Mouse (Mus musculus): ENCODE results near the gene Atp6v0c. TPM values are rescaled to one million over a fixed set of nuclear protein-coding genes. Genes with fewer than 3 reads are reported as not detected.

Gene Atp6v0c
- 897 and 975 TPM in 2 replicates for polyA plus RNA-seq (2012; rRNA removed)

GRCm38 (mm10) chr17:24169317-24170065 is at the start of gene Atp6v0c:
Atp6v0c (minus strand) TSS chr17:24169702.

GRCm38 (mm10) chr17:24209043-24209915 is 39.8 kb upstream of the Atp6v0c start, which contains the start of gene Ntn3:
Ntn3 (minus strand) TSS chr17:24209531.

GRCm38 (mm10) chr17:24205284-24205888 is 35.9 kb upstream of the Atp6v0c start, which contains the start of gene Tbc1d24:
Tbc1d24 (minus strand) TSS chr17:24205562.

DNA sequence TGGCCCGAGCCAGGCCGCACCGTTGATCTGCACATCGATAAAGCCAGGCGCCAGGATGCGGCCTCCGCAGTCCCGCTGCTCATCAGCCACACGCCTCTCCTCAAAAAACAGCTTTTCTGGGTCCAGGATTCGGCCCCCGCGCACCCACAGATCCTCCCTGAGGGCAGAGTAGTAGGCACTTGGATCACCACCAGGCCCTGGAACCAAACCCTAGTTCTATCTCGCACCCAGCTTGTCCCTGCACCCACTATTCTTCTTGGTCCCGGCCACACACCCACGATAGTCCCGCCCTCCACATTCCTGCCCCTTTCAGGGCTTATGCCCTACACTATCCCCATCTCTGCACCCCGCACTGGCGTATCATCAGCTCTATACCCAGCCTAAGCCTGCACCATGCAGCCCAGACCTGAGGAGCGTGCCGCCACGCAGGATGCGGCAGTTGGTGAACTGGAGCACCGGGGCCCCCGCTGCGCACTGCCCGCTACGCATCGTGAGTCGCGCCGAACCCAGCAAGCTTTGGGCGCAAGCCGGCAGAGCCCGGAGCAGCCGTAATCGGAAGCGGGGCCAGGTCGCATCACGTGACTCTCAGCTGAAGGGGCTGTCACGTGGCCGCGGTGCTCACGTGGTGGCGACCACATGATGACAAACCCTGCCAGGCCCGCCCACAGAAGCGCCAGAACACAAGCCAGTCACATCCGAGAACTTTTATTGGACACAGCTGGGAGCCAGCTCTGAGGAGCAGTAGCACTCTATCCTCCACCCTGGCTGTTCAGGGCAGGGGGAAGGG is 6.1 kb downstream of the Atp6v0c start, which contains the start of gene Amdhd2:
Gene Amdhd2, minus strand, starts transcription at position 591 of the 787 bp plus-strand sequence.

DNA sequence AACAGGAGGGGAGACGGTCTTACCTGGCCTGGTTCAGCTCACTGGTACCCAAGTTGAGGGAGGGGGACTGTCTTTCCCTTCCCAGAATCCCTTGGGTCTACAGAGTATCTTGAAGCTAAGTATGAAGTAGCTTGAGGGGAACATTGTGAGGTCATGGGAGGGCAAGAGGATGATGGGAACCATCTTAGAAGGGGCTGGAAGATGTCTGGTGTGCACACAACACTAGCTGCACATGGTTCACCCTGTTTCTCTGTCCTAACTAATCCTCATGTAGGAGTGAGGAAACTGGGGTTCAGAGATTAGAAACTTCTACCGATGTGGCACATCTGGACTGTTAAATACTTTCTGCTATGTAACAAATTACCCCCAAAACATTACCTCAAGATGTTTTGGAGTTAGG is 18.7 kb downstream of the Atp6v0c start, which contains the start of gene Pdpk1:
Gene Pdpk1, minus strand, starts transcription at position 101 of the 400 bp plus-strand sequence.

Other genes starting within 250 kb of the Atp6v0c start
- not detected in 2 replicates for gene Sbp, start 228.0 kb downstream of the Atp6v0c start, polyA plus RNA-seq (2012; rRNA removed)
- gene Sbpl, start 214.4 kb downstream of the Atp6v0c start, polyA plus RNA-seq (2012; rRNA removed) = not detected in 2 replicates
- 0.04 TPM in 1 of 2 replicates, not detected in the other for gene Prss30, start 189.1 kb downstream of the Atp6v0c start, polyA plus RNA-seq (2012; rRNA removed)
- 0.24 TPM in 1 of 2 replicates, not detected in the other for gene Prss22, start 171.6 kb downstream of the Atp6v0c start, polyA plus RNA-seq (2012; rRNA removed)
- 0.16 TPM in 1 of 2 replicates, not detected in the other for gene Prss27, start 131.6 kb downstream of the Atp6v0c start, polyA plus RNA-seq (2012; rRNA removed)
- 62.4 and 69.4 TPM in 2 replicates for gene Kctd5, start 96.2 kb downstream of the Atp6v0c start, polyA plus RNA-seq (2012; rRNA removed)
- gene Pdpk1, start 18.8 kb downstream of the Atp6v0c start, polyA plus RNA-seq (2012; rRNA removed) = 26.1 and 27.1 TPM in 2 replicates
- 32.9 and 37.8 TPM in 2 replicates for gene Amdhd2, start 5.9 kb downstream of the Atp6v0c start, polyA plus RNA-seq (2012; rRNA removed)
- gene Tbc1d24, start 35.9 kb upstream of the Atp6v0c start, polyA plus RNA-seq (2012; rRNA removed) = 50.4 and 57.9 TPM in 2 replicates
- 8.3 and 11.3 TPM in 2 replicates for gene Ntn3, start 39.8 kb upstream of the Atp6v0c start, polyA plus RNA-seq (2012; rRNA removed)
- 29.6 and 34.7 TPM in 2 replicates for gene Tedc2, start 51.1 kb upstream of the Atp6v0c start, polyA plus RNA-seq (2012; rRNA removed)
- 21.1 and 25.3 TPM in 2 replicates for gene Ccnf, start 81.8 kb upstream of the Atp6v0c start, polyA plus RNA-seq (2012; rRNA removed)
- 0.33 TPM in 2 replicates for gene Abca17, start 181.4 kb upstream of the Atp6v0c start, polyA plus RNA-seq (2012; rRNA removed)
- 33.8 and 34.2 TPM in 2 replicates for gene Abca3, start 182.2 kb upstream of the Atp6v0c start, polyA plus RNA-seq (2012; rRNA removed)
- 392 and 424 TPM in 2 replicates for gene Rnps1, start 244.9 kb upstream of the Atp6v0c start, polyA plus RNA-seq (2012; rRNA removed)

Measured in central nervous system, embryonic 14 days (tissue).